Mouse (Mus musculus) forebrain, embryonic 16.5 days (tissue): ENCODE data around the gene Nacc1. TPM values are rescaled to one million over a fixed set of nuclear protein-coding genes. Genes with fewer than 3 reads are reported as not detected.

Experiments
- ATAC-seq: fragments of 200-750 bp; cut with Nextera tagmentation; 2 replicates; pipeline ENCODE4 v1.8.0; 2017; ENCODE audit warnings: mild to moderate bottlenecking, moderate library complexity
- H3K27ac ChIP-seq: fragments of 300-500 bp; sonication (generic); 2 replicates; pipeline ENCODE4 v1.5.1; 2014; ENCODE audit warnings: low read length, control low read depth
- H3K27me3 ChIP-seq: fragments of 300-500 bp; sonication (generic); replicated peaks from 2 replicates; pipeline ENCODE4 v1.6.1; 2014; ENCODE audit warnings: low read length; ENCODE audit not compliant: control insufficient read depth, insufficient read depth
- H3K36me3 ChIP-seq: fragments of 300-500 bp; sonication (generic); 2 replicates; pipeline ENCODE4 v1.6.1; 2014; ENCODE audit not compliant: control insufficient read depth, insufficient read depth
- H3K4me1 ChIP-seq: fragments of 300-500 bp; sonication (generic); replicated peaks from 2 replicates; pipeline ENCODE4 v1.6.1; 2014; ENCODE audit warnings: low read length; ENCODE audit not compliant: control insufficient read depth, insufficient read depth
- H3K4me2 ChIP-seq: fragments of 300-500 bp; sonication (generic); 2 replicates; pipeline ENCODE4 v1.6.1; 2014; ENCODE audit warnings: mild to moderate bottlenecking, low read length, control low read depth
- H3K4me3 ChIP-seq: fragments of 300-500 bp; sonication (generic); replicated peaks from 2 replicates; pipeline ENCODE4 v1.5.1; 2014; ENCODE audit warnings: mild to moderate bottlenecking, low read length, control low read depth
- H3K9ac ChIP-seq: fragments of 300-500 bp; sonication (generic); replicated peaks from 2 replicates; pipeline ENCODE4 v1.6.1; 2014; ENCODE audit warnings: low read depth, low read length, control low read depth
- H3K9me3 ChIP-seq: fragments of 300-500 bp; sonication (generic); 2 replicates; pipeline ENCODE4 v1.6.1; 2016; ENCODE audit warnings: low read length; ENCODE audit not compliant: control insufficient read depth
- WGBS: fragments of 180-500 bp; shearing (Covaris S2); extraction: QIAGEN DNeasy Blood & Tissue Kit; methylation state at CpG from one replicate; pipeline ENCODE4 v1.1.7; 2014; 5-methylcytosine and 5-hydroxymethylcytosine counted together
- polyA plus RNA-seq: library from polyadenylated mRNA; unstranded; fragments of >200 nt; fragmentation: Nextera tagmentation; extraction: Ambion mirVana; gene quantifications from 2 replicates; pipeline ENCODE4 v1.2.1, GENCODE M21; 2015

Nacc1 gene
- polyA plus RNA-seq, 1 experiment from 2014 or later = 15.7 TPM

DNA sequence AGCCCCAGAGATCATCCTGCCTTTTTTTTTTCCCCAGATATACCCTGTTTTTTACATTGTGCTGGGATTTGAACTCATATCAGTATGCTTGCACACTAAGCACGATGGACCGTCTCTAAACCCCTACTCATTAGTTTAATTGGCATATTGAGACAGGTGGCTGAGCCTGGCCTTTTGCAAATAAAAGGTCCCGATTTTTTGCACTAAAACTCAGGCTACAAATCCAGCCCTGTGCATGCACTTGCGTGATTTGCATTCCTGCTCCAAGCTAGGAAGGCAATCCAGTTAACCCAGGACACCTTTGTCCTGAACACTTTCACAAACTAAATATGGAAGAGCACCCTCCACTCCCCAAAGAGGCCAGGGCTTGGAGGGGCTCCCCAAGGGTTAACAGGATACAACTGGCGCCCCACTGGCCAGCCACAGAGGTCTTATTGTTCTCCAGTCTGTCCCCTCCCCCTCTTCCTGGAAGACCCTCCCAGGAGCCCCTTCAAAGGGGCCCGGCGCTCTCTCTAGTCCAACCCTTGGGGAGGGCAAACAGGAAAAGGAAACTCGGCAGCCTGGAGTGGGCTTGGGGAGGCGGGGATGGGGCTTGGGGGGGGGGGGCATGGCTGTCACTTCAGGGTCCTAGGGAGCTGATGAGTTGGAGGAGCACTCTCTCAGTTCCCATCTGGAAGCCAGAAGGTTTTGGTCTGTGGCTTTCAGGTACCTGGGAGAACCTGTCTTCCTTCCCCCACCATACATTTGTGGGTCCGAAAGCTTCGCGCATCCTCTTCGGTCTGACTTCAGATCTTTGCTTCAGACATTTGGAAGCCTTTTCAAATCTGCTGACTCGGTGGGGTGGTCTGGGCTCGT lies 32.1 kb downstream of the Nacc1 start:
- H3K9me3 ChIP-seq = no peaks in the 10 kb centered on the region
- peak overlapping the region; percentile 49 for H3K9ac ChIP-seq
- H3K4me2 ChIP-seq = peak overlapping the region; percentile 47
- WGBS = 2% methylated on average over 13 of the region's 15 CpGs
- H3K27me3 ChIP-seq = no peaks in the 10 kb centered on the region
- ATAC-seq = peak; percentile 66
- no peaks in the 10 kb centered on the region for H3K36me3 ChIP-seq
- H3K4me1 ChIP-seq = peaks cover 30% of the 10 kb centered on the region
- peak overlapping the region; percentile 71 for H3K27ac ChIP-seq
- peak overlapping the region; percentile 25; the same call in 1 of the 2 replicates for H3K4me3 ChIP-seq

DNA sequence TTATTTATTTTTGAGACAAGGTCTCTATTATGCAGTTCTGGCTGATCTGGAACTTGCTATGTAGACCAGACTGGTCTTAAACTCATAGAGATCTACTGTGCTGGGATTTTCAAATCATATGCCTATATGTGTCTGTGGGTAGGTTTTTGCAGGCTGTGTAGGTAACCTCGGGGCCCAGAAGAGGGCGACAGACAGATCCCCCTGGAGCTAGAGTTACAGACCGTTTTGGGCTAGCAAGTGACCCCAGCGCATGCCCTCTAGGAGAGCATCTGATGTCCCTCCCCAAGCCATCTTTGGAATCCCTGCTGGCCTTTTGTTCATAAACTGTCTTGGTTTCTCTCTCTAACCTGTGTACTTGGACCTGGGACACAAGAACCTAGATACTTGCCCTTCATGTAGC lies 33.1 kb downstream of the Nacc1 start:
- 46% methylated on average over 4 of the region's 4 CpGs for WGBS
- ATAC-seq = no peak
- 0 out of 2 replicates have a peak overlapping the region, but pooled peaks have one; percentile 10 for H3K27ac ChIP-seq

DNA sequence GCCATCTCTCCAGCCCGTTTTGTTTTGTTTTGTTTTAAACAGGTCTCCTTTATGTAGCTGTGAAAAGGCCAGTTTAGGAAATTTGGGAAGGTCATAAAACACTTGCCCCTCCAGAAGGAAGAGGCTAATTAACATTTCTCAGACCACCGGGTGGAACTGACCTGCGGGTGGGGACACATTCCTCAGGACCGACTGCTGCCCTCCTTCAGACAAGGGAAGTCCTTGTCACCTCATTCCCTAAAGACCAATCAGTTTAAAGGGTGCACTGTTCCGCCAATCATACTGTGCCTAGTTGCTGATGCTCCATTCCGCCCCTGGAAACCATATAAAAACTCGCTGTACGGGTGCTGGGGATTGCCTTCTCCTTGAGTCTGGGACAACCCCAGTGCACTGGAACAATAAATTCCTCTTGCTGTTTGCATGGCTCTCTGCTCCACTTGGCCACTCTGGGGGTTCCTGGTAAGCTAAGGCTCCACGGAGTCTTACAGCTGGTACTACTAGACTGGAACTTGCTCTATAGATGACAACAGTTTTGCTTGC lies 34.5 kb downstream of the Nacc1 start:
- H3K27ac ChIP-seq = no peak overlapping the region
- H3K9me3 ChIP-seq = no peaks in the 10 kb centered on the region
- H3K27me3 ChIP-seq = no peaks in the 10 kb centered on the region
- no peak overlapping the region for H3K4me3 ChIP-seq
- no peaks in the 10 kb centered on the region for H3K36me3 ChIP-seq
- peaks cover 18% of the 10 kb centered on the region for H3K4me1 ChIP-seq
- ATAC-seq = no peak
- 70% methylated on average over 9 of the region's 9 CpGs for WGBS
- no peak overlapping the region for H3K4me2 ChIP-seq
- no peak overlapping the region for H3K9ac ChIP-seq

More for the DNA sequence above, 33.1 kb downstream of the Nacc1 start:
- Histone ChIP-seq H3K4me3 (no peak overlapping the region), H3K4me2 (no peak overlapping the region), H3K36me3 (no peaks in the 10 kb centered on the region), H3K4me1 (peaks cover 20% of the 10 kb centered on the region), H3K27me3 (no peaks in the 10 kb centered on the region), H3K9me3 (no peaks in the 10 kb centered on the region), H3K9ac (no peak overlapping the region)

DNA sequence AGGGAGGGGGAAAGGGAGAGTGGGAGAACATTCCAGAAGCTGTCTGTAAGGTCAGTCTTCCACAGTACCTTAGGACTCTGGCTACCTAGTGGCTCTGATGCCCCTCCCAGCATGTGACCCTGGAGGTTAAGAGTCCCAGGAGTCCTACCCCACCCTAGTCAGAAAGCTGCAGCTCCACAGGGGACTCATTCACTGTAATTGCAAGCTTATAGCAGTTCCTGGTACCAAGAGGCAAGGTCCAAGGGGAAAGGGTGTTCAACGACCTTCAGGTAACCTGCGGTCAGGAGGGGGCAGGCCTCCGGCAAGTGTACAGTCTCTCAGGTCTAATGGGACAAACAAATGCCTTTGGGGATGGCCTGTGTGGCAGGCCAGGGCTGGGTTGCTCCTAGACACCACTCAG lies 37.4 kb downstream of the Nacc1 start:
- no peak for ATAC-seq
- no peaks in the 10 kb centered on the region for H3K9me3 ChIP-seq
- 43% methylated on average over 3 of the region's 3 CpGs for WGBS
- no peak overlapping the region for H3K4me2 ChIP-seq
- H3K27ac ChIP-seq = no peak overlapping the region
- H3K27me3 ChIP-seq = no peaks in the 10 kb centered on the region
- no peaks in the 10 kb centered on the region for H3K36me3 ChIP-seq
- H3K4me3 ChIP-seq = no peak overlapping the region
- peaks cover 9% of the 10 kb centered on the region for H3K4me1 ChIP-seq
- no peak overlapping the region for H3K9ac ChIP-seq

- H3K27ac ChIP-seq = no peak overlapping the region
- H3K9me3 ChIP-seq = no peaks in the 10 kb centered on the region
- H3K4me2 ChIP-seq = peak overlapping the region; percentile 50
- peak; percentile 77 for ATAC-seq
- H3K36me3 ChIP-seq = no peaks in the 10 kb centered on the region
- peak overlapping the region; percentile 25 for H3K4me3 ChIP-seq
- 2% methylated on average over 14 of the region's 14 CpGs for WGBS
- peaks cover 7% of the 10 kb centered on the region for H3K4me1 ChIP-seq
- no peaks in the 10 kb centered on the region for H3K27me3 ChIP-seq
- H3K9ac ChIP-seq = 0 out of 2 replicates have a peak overlapping the region, but pooled peaks have one; percentile 2
Measured at GRCm38 (mm10) chr8:84647461-84647901, 40.2 kb downstream of the Nacc1 start.

GRCm38 (mm10) chr8:84646800-84647199 lies 40.9 kb downstream of the Nacc1 start:
- no peak overlapping the region for H3K4me3 ChIP-seq
- no peaks in the 10 kb centered on the region for H3K36me3 ChIP-seq
- no peaks in the 10 kb centered on the region for H3K27me3 ChIP-seq
- 43% methylated on average over 6 of the region's 6 CpGs for WGBS
- H3K9me3 ChIP-seq = no peaks in the 10 kb centered on the region
- peak; percentile 40; the same call in 1 of the 2 replicates for ATAC-seq
- no peak overlapping the region; the same call in 1 of the 2 replicates for H3K4me2 ChIP-seq
- peaks cover 7% of the 10 kb centered on the region for H3K4me1 ChIP-seq
- no peak overlapping the region for H3K27ac ChIP-seq
- no peak overlapping the region for H3K9ac ChIP-seq

- no peak overlapping the region for H3K27ac ChIP-seq
- peaks cover 16% of the 10 kb centered on the region for H3K4me1 ChIP-seq
- 80% methylated on average over 5 of the region's 5 CpGs for WGBS
- no peak for ATAC-seq
- H3K4me2 ChIP-seq = no peak overlapping the region
- H3K9ac ChIP-seq = no peak overlapping the region
- H3K27me3 ChIP-seq = no peaks in the 10 kb centered on the region
- H3K4me3 ChIP-seq = no peak overlapping the region
- no peaks in the 10 kb centered on the region for H3K36me3 ChIP-seq
- H3K9me3 ChIP-seq = no peaks in the 10 kb centered on the region
Measured at GRCm38 (mm10) chr8:84643019-84643418, 44.6 kb downstream of the Nacc1 start.

DNA sequence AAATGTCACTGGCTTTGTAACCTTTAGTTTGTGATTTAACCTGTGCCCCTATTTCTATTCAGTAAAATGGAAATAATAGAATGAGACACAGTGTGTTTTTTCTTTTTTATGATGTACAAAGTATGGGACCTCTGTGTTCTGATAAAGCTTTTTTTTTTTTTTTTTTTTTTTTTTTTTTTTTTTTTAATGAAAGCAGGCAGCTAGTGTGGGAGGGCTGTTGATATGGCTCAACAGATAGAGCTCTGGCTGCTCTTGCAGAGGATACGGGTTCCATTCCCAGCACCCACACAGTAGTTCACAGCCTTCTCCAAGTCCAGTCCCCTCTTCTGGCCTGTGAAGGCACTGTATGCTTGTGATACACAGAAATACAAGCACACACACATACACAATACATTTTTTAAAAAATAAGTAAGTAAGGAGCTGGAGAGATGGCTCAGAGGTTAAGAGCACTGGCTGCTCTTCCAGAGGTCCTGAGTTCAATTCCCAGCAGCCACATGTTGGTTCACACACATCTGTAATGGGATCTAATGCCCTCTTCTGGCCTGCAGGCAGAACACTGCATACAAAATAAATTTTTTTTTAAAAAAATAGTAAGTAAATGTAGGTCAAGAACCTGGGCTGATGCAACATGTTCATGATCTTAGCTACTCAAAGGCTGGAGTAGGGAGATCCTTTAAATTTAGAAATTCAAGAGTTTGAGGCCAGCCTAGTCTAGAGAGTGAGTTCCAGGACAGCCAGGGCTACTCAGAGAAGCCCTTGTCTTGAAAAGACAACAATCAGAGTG lies 45.9 kb downstream of the Nacc1 start:
- no peaks in the 10 kb centered on the region for H3K36me3 ChIP-seq
- no peaks in the 10 kb centered on the region for H3K9me3 ChIP-seq
- H3K9ac ChIP-seq = no peak overlapping the region
- H3K4me1 ChIP-seq = peaks cover 10% of the 10 kb centered on the region
- WGBS = 100% methylated on average over 1 of the region's 1 CpGs
- no peak for ATAC-seq
- H3K27me3 ChIP-seq = no peaks in the 10 kb centered on the region
- H3K4me2 ChIP-seq = no peak overlapping the region
- no peak overlapping the region for H3K27ac ChIP-seq
- H3K4me3 ChIP-seq = no peak overlapping the region
